Mouse (Mus musculus) thymus, adult 2 months (tissue): ENCODE results near the gene Olfr1259. TPM values are rescaled to one million over a fixed set of nuclear protein-coding genes. Genes with fewer than 3 reads are reported as not detected.
"Not testable (repeated sequence)": the region's sequence is repeated elsewhere in the genome, so short reads cannot be mapped to it uniquely, and the experiment has no call there.

ENCODE experiments used
- DNase-seq: peaks from one replicate; pipeline ENCODE4 v3.0.0; 2021
- H3K27ac ChIP-seq: fragments of 200-500 bp; 2 replicates; pipeline ENCODE4 v1.5.1; 2012; ENCODE audit warnings: low read length, control low read depth; ENCODE audit not compliant: control insufficient read depth, insufficient read depth
- H3K27me3 ChIP-seq: fragments of 200-500 bp; 2 replicates; pipeline ENCODE4 v1.6.1; 2012; ENCODE audit warnings: mild to moderate bottlenecking, low read length, moderate library complexity, mixed read lengths; ENCODE audit not compliant: control insufficient read depth, insufficient read depth
- H3K36me3 ChIP-seq: fragments of 200-500 bp; 2 replicates; pipeline ENCODE4 v1.6.1; 2012; ENCODE audit warnings: mild to moderate bottlenecking, low read length, moderate library complexity; ENCODE audit not compliant: control insufficient read depth, insufficient read depth
- H3K4me1 ChIP-seq: fragments of 200-500 bp; replicated peaks from 2 replicates; pipeline ENCODE4 v1.6.1; 2012; ENCODE audit warnings: low read length; ENCODE audit not compliant: control insufficient read depth, insufficient read depth
- H3K4me3 ChIP-seq: fragments of 200-500 bp; 2 replicates; pipeline ENCODE4 v1.5.1; 2012; ENCODE audit warnings: mild to moderate bottlenecking, low read length, control low read depth, moderate library complexity; ENCODE audit not compliant: control insufficient read depth, insufficient read depth
- CTCF ChIP-seq: fragments of 200-500 bp; IDR thresholded peaks from 2 replicates; pipeline ENCODE4 v1.5.1; 2012; ENCODE audit warnings: mild to moderate bottlenecking, control low read depth, low read length, moderate library complexity, borderline replicate concordance; ENCODE audit not compliant: control insufficient read depth, poor library complexity, insufficient read depth; ENCODE audit errors: extremely low read depth
- POLR2A ChIP-seq: fragments of 200-500 bp; IDR thresholded peaks from 2 replicates; pipeline ENCODE4 v1.6.1; 2012; ENCODE audit warnings: mild to moderate bottlenecking, low read length, control low read depth, moderate library complexity; ENCODE audit not compliant: control insufficient read depth, poor library complexity, insufficient read depth; ENCODE audit errors: extremely low read depth
- WGBS: fragments of 180-500 bp; shearing (Covaris S2); methylation state at CpG from one replicate; pipeline ENCODE4 v1.1.7; 2018; 5-methylcytosine and 5-hydroxymethylcytosine counted together
- polyA plus RNA-seq: library from polyadenylated mRNA; depleted of rRNA; stranded (reverse); fragments of >200 nt; gene quantifications from 2 replicates; pipeline ENCODE4 v1.2.3, GENCODE M21; 2012; rRNA removed

The Olfr1259 gene
- polyA plus RNA-seq: not detected in 2 replicates

DNA sequence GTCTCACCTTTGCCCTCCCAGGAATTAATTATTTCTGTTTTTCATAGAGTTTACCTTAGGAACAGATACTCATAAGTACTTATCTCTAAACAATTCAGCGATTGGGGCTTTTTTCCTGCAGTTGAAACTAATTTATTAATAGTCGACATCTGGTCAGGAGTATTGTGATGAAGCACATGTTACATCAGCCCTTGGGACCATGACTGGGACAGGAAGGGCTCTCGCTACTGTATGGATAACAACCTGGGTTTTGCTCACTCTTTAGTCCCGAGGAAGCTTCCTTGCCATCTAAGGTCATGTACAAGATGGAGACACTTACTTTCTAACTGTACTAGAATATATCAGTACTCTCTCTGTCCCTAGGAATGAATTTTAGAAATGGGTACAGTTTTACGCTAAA is at the start of gene Olfr1259:
TSS of gene Olfr1259 (minus strand) at position 101 of the 400 bp plus-strand sequence.
- WGBS: 92% methylated on average over 5 of the region's 5 CpGs
- H3K27me3 ChIP-seq: no peaks in the 10 kb centered on the region
- no peak within 1 kb of the TSS for H3K27ac ChIP-seq
- no peak for DNase-seq
- TF ChIP-seq CTCF: no peak
- no peak for TF ChIP-seq POLR2A
- H3K36me3 ChIP-seq: no peaks in the 10 kb centered on the region
- no peaks in the 10 kb centered on the region for H3K4me1 ChIP-seq
- H3K4me3 ChIP-seq: no peak within 1 kb of the TSS

DNA sequence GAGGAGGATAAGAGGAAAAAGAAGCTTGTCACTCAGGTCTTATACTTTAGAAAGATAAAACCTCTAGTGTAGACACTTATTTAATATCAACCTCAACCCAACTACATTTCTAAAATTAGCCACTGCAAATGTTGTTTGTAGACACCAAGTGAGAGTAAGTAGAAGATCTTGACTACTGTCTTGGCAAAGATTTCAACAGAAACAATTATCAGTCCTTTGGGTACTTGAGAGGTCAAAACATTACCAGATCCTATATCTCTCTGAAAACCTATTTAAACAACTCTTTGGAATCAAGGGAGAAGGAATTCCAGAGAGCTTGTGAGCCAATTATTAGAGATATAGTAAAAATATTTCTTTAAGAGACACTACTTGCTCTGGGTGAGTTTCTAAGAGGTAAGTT is 42.5 kb upstream of the Olfr1259 start, which contains the start of gene Olfr1261:
TSS of gene Olfr1261 (plus strand) at position 301 of the 400 bp plus-strand sequence.
- no peaks in the 10 kb centered on the region for H3K27me3 ChIP-seq
- no peaks in the 10 kb centered on the region for H3K36me3 ChIP-seq
- H3K4me1 ChIP-seq: no peaks in the 10 kb centered on the region
- TF ChIP-seq POLR2A (no peak), CTCF (no peak)
- no peak within 1 kb of the TSS for H3K27ac ChIP-seq
- DNase-seq: no peak
- H3K4me3 ChIP-seq: no peak within 1 kb of the TSS

DNA sequence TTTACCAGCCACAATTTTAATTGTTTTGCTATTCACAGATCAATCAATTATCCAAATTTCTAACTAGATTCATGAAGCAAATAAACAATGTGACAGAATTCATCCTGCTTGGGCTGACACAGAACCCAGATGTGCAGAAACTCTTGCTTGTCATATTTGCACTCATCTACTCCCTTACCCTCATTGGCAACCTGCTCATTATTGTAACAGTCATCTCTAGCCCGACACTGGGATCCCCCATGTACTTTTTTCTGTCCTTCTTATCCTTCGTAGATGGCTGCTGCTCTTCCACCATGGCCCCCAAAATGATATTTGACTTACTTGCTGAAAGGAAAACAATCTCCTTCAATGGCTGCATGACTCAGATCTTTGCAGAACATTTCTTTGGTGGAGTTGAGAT is 29.2 kb upstream of the Olfr1259 start:
- 87% methylated on average over 2 of the region's 2 CpGs for WGBS
- TF ChIP-seq POLR2A (no peak), CTCF (no peak)

DNA sequence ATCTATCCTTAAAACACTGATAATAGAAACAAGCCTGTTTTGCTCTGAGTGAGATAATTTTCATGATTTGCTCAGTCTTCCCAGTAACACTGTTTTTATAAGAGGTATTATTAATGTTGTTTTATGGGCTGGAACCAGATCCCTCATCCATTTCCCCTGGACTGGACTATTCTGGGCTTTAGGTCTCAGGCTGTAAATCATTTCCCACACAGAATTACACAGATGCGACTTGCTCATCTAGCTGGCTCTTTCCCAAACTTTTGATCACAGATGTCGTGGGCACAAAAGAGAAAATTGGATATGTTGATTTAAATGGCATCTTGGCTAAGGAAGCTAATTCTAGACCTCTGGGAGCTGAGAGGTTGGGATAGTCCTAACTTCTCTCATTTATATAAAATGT is 25.7 kb upstream of the Olfr1259 start, which contains the start of gene Olfr1260:
TSS of gene Olfr1260 (plus strand) at position 157 of the 400 bp plus-strand sequence.
- Histone ChIP-seq H3K36me3 (no peaks in the 10 kb centered on the region), H3K4me1 (no peaks in the 10 kb centered on the region), H3K27me3 (no peaks in the 10 kb centered on the region), H3K27ac (no peak within 1 kb of the TSS), H3K4me3 (no peak within 1 kb of the TSS)
- no peak for DNase-seq
- no peak for TF ChIP-seq CTCF
- WGBS: 78% methylated on average over 2 of the region's 2 CpGs

More for the DNA sequence above, 29.2 kb upstream of the Olfr1259 start:
- H3K27ac ChIP-seq: no peak overlapping the region
- no peak for DNase-seq
- no peak overlapping the region for H3K4me3 ChIP-seq
- H3K4me1 ChIP-seq: no peaks in the 10 kb centered on the region
- no peaks in the 10 kb centered on the region for H3K27me3 ChIP-seq
- no peaks in the 10 kb centered on the region for H3K36me3 ChIP-seq

DNA sequence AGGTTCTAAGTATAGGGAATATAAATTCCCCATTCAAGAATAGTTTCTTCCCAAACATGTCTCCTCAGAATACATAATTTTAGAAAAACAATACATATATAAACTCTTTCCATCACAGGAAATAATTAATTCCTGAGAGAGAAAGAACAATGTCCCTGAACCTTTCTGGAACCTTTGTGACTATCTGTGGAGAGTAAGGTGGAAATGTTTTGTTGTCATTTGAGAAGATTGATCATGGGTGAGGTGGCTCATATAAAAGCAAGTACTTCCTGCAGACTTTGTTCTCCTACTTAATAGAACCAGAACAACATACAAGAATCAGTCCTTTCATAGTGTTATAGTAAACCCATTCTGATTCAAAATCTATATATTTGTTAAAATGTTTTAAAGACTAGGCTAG is 21.5 kb downstream of the Olfr1259 start, which contains the start of gene Olfr1258:
TSS of gene Olfr1258 (plus strand) at position 301 of the 400 bp plus-strand sequence.
- no peak for TF ChIP-seq CTCF
- TF ChIP-seq POLR2A: no peak
- DNase-seq: no peak
- Histone ChIP-seq H3K4me3 (no peak within 1 kb of the TSS), H3K4me1 (no peaks in the 10 kb centered on the region), H3K36me3 (no peaks in the 10 kb centered on the region), H3K27ac (no peak within 1 kb of the TSS), H3K27me3 (no peaks in the 10 kb centered on the region)

- DNase-seq, H3K4me1 ChIP-seq, H3K36me3 ChIP-seq, H3K27ac ChIP-seq, H3K27me3 ChIP-seq, H3K4me3 ChIP-seq: not testable (repeated sequence)
- 92% methylated on average over 9 of the region's 9 CpGs for WGBS
Observed at GRCm38 (mm10) chr2:89912616-89913015, 35.8 kb downstream of the Olfr1259 start.

Other genes starting within 250 kb of the Olfr1259 start
- not detected in 2 replicates for gene Olfr1252, start 223.7 kb downstream of the Olfr1259 start, polyA plus RNA-seq
- gene Olfr1253, start 191.6 kb downstream of the Olfr1259 start, polyA plus RNA-seq: not detected in 2 replicates
- not detected in 2 replicates for gene Olfr1254, start 155.0 kb downstream of the Olfr1259 start, polyA plus RNA-seq
- gene Olfr1255, start 136.6 kb downstream of the Olfr1259 start, polyA plus RNA-seq: not detected in 2 replicates
- not detected in 2 replicates for gene Olfr1256, start 107.1 kb downstream of the Olfr1259 start, polyA plus RNA-seq
- not detected in 2 replicates for gene Olfr48, start 100.5 kb downstream of the Olfr1259 start, polyA plus RNA-seq
- gene Olfr1257, start 70.2 kb downstream of the Olfr1259 start, polyA plus RNA-seq: not detected in 2 replicates
- not detected in 2 replicates for gene Olfr1258, start 21.4 kb downstream of the Olfr1259 start, polyA plus RNA-seq
- not detected in 2 replicates for gene Olfr1260, start 25.7 kb upstream of the Olfr1259 start, polyA plus RNA-seq
- gene Olfr1261, start 42.6 kb upstream of the Olfr1259 start, polyA plus RNA-seq: not detected in 2 replicates
- gene Olfr1262, start 51.5 kb upstream of the Olfr1259 start, polyA plus RNA-seq: not detected in 2 replicates
- not detected in 2 replicates for gene Olfr1263, start 63.5 kb upstream of the Olfr1259 start, polyA plus RNA-seq
- gene Olfr1264, start 76.9 kb upstream of the Olfr1259 start, polyA plus RNA-seq: not detected in 2 replicates
- gene Olfr1265, start 86.7 kb upstream of the Olfr1259 start, polyA plus RNA-seq: not detected in 2 replicates
- gene Olfr140, start 114.9 kb upstream of the Olfr1259 start, polyA plus RNA-seq: not detected in 2 replicates
- not detected in 2 replicates for gene Olfr1269, start 172.7 kb upstream of the Olfr1259 start, polyA plus RNA-seq
- not detected in 2 replicates for gene Olfr32, start 193.6 kb upstream of the Olfr1259 start, polyA plus RNA-seq
- gene Olfr1270, start 204.4 kb upstream of the Olfr1259 start, polyA plus RNA-seq: not detected in 2 replicates